Mouse (Mus musculus) thymus, adult 2 months (tissue): Measurements from ENCODE around the gene Dusp22. TPM values are rescaled to one million over a fixed set of nuclear protein-coding genes. Genes with fewer than 3 reads are reported as not detected.

Experiments
- DNase-seq: peaks from one replicate; pipeline ENCODE4 v3.0.0; 2021
- H3K27ac ChIP-seq: fragments of 200-500 bp; 2 replicates; pipeline ENCODE4 v1.5.1; 2012; ENCODE audit warnings: low read length, control low read depth; ENCODE audit not compliant: control insufficient read depth, insufficient read depth
- H3K27me3 ChIP-seq: fragments of 200-500 bp; 2 replicates; pipeline ENCODE4 v1.6.1; 2012; ENCODE audit warnings: mild to moderate bottlenecking, low read length, moderate library complexity, mixed read lengths; ENCODE audit not compliant: control insufficient read depth, insufficient read depth
- H3K36me3 ChIP-seq: fragments of 200-500 bp; 2 replicates; pipeline ENCODE4 v1.6.1; 2012; ENCODE audit warnings: mild to moderate bottlenecking, low read length, moderate library complexity; ENCODE audit not compliant: control insufficient read depth, insufficient read depth
- H3K4me1 ChIP-seq: fragments of 200-500 bp; replicated peaks from 2 replicates; pipeline ENCODE4 v1.6.1; 2012; ENCODE audit warnings: low read length; ENCODE audit not compliant: control insufficient read depth, insufficient read depth
- H3K4me3 ChIP-seq: fragments of 200-500 bp; 2 replicates; pipeline ENCODE4 v1.5.1; 2012; ENCODE audit warnings: mild to moderate bottlenecking, low read length, control low read depth, moderate library complexity; ENCODE audit not compliant: control insufficient read depth, insufficient read depth
- CTCF ChIP-seq: fragments of 200-500 bp; IDR thresholded peaks from 2 replicates; pipeline ENCODE4 v1.5.1; 2012; ENCODE audit warnings: mild to moderate bottlenecking, control low read depth, low read length, moderate library complexity, borderline replicate concordance; ENCODE audit not compliant: control insufficient read depth, poor library complexity, insufficient read depth; ENCODE audit errors: extremely low read depth
- POLR2A ChIP-seq: fragments of 200-500 bp; IDR thresholded peaks from 2 replicates; pipeline ENCODE4 v1.6.1; 2012; ENCODE audit warnings: mild to moderate bottlenecking, low read length, control low read depth, moderate library complexity; ENCODE audit not compliant: control insufficient read depth, poor library complexity, insufficient read depth; ENCODE audit errors: extremely low read depth
- WGBS: fragments of 180-500 bp; shearing (Covaris S2); methylation state at CpG from one replicate; pipeline ENCODE4 v1.1.7; 2018; 5-methylcytosine and 5-hydroxymethylcytosine counted together
- polyA plus RNA-seq: library from polyadenylated mRNA; depleted of rRNA; stranded (reverse); fragments of >200 nt; gene quantifications from 2 replicates; pipeline ENCODE4 v1.2.3, GENCODE M21; 2012

Gene Dusp22
- polyA plus RNA-seq, 1 experiment, result 11.1 TPM

DNA sequence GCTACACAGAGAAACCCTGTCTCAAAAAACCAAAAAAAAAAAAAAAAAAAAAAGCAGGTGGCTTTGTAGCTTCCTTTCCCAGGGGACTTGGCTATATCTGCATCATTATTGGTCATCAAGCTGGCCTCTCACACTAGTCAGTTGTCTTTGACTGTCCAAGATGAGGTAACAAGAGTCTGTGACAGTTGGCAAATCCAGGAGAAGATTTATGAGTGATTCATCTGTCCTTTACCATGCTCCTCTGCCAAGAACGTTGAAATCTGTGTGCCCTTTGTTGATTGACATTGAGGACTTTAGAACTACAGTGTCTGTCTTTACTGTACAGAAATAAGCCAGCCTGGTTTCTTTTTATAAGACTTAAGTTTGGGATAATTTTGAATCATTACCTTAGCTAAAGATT is 35.4 kb downstream of the Dusp22 start:
- Histone ChIP-seq H3K4me3 (no peak overlapping the region), H3K36me3 (no peaks in the 10 kb centered on the region), H3K4me1 (peaks cover 5% of the 10 kb centered on the region), H3K27ac (no peak overlapping the region), H3K27me3 (no peaks in the 10 kb centered on the region)
- WGBS, result 24% methylated on average over 1 of the region's 1 CpGs
- TF ChIP-seq POLR2A (no peak), CTCF (no peak)
- DNase-seq, result no peak

DNA sequence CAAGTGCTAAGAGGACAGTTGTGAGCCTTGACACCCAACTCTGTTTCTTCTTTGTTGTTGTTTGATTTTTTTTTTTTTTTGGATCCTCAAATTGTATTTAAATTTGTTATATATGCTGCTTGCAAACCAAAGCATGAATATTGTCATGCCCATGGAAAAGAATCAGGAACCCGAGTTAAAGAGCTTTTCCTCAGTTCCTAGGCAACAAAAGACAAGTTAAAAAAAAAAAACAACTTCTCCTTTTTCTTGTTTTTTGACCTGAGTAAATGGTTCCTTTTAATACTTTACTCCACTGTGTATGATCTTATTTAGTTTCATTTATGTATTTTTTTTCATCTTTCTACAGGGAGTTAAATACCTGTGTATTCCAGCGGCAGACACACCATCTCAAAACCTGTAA is 36.1 kb downstream of the Dusp22 start:
- H3K27ac ChIP-seq, result no peak overlapping the region
- TF ChIP-seq POLR2A, result no peak
- TF ChIP-seq CTCF, result no peak
- no peak overlapping the region for H3K4me3 ChIP-seq
- DNase-seq, result no peak
- peaks cover 5% of the 10 kb centered on the region for H3K4me1 ChIP-seq
- WGBS, result 52% methylated on average over 2 of the region's 2 CpGs
- no peaks in the 10 kb centered on the region for H3K27me3 ChIP-seq
- no peaks in the 10 kb centered on the region for H3K36me3 ChIP-seq

DNA sequence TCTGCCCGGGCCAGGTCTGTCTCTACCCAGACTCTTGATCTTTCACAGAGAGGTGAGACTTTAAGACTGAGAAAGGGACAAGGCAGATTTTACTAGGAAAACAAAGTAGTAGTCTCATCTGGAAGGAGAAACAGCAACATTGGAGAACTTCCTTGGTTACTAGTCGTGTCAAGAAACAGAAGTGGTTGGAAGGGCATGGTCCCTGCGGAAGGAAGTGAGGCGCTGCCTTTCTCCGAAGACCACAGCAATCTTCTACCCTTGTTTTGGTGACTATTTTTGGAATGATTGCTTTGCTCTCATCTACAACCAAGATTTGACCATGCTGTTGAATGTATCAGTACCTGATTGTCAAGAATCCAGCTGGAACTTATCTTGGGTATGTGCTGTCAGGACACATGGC is 38.1 kb downstream of the Dusp22 start:
- WGBS, result 53% methylated on average over 5 of the region's 5 CpGs
- H3K4me1 ChIP-seq, result peaks cover 14% of the 10 kb centered on the region
- DNase-seq, result no peak
- H3K27me3 ChIP-seq, result no peaks in the 10 kb centered on the region
- TF ChIP-seq POLR2A, result no peak
- TF ChIP-seq CTCF, result no peak
- H3K27ac ChIP-seq, result no peak overlapping the region
- H3K36me3 ChIP-seq, result no peaks in the 10 kb centered on the region
- H3K4me3 ChIP-seq, result no peak overlapping the region

DNA sequence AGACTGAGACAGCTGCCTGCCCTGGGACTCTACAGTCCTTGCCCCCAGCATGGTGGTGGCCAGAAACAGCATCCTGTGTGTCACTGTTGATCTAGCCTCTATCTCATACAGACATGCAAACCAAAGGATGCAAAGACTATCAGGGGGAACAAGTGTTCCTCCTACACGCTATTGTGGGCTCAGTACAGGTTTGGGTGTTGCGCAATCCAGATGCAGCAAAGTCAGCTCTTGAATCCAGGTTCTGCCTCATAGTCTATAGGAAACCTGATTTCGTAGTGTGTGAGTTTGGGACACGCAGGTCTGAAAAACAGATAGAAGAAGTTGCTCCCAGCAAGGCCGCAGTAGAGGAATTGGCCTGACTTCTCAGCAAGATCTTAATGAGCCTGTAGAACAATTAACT is 42.9 kb downstream of the Dusp22 start:
- DNase-seq, result no peak
- H3K27ac ChIP-seq, result no peak overlapping the region
- 81% methylated on average over 5 of the region's 5 CpGs for WGBS

DNA sequence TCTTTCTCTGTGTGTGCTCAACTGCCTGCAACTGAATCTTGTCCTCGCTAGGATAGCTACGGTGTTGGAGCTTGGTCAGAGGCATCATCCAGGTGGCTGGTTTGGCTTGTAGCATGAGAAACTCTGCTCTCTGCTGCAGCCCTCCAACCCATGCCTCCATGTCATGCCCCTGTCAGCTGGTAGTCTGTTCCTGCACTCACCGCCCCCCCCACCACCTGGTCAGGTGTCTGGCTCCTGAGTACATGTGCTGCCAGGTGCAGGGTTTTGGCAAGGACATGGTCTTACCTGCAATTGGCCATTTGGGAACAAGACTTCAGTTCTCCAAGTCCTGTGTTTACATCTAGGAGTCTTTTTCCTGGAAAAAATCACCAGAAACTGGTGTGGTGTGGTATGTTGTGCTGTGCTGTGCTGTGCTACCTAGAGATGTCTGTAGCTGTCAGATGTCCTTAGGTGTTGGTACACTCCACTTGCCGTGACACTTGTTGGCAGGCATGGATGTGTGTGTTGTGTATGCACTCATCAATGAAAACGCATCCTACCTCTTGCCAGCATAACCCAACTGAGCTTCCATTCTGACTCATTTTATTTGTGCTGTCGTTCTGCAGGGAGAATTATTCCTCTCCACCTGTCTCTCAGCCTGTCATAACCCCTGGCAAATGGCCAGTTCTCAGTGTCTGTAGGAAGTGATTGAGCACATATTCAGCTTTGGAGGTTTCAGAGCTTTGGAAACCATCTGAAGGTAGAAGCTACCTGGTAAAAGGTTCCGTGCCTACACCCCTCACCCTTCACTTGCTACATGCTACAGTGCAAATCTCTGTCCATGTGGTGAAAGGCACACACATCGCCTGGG is 44.7 kb downstream of the Dusp22 start:
- Histone ChIP-seq H3K4me1 (peaks cover 10% of the 10 kb centered on the region), H3K36me3 (no peaks in the 10 kb centered on the region), H3K4me3 (no peak overlapping the region), H3K27ac (no peak overlapping the region), H3K27me3 (no peaks in the 10 kb centered on the region)
- no peak for TF ChIP-seq POLR2A
- TF ChIP-seq CTCF, result no peak
- WGBS, result 74% methylated on average over 8 of the region's 8 CpGs
- DNase-seq, result no peak

More for the DNA sequence above, 42.9 kb downstream of the Dusp22 start:
- Histone ChIP-seq H3K4me1 (peaks cover 10% of the 10 kb centered on the region), H3K36me3 (no peaks in the 10 kb centered on the region), H3K27me3 (no peaks in the 10 kb centered on the region), H3K4me3 (no peak overlapping the region)
- TF ChIP-seq POLR2A, result no peak
- TF ChIP-seq CTCF, result no peak

DNA sequence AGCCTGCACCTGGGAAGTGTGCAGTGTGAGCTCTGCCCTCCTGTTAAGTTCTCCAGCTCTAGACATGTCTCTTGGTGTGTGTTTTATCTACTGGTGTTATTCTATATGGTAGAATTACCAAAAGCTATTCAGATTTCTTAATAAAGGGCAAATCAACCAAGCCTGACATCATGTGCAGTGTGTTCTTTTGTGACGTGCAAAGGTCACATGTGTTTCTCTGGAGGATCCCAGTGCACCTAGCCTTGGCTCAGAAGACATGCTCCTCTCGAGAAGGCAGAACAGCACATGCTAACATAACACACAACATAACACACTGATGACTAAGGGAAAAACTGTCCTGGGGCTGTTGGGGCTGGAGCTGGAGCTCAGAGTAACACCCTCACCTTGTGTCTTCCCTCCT is 51.3 kb downstream of the Dusp22 start:
- Histone ChIP-seq H3K27me3 (no peaks in the 10 kb centered on the region), H3K4me1 (peaks cover 4% of the 10 kb centered on the region; the same call in 1 of the 2 replicates), H3K27ac (no peak overlapping the region), H3K4me3 (no peak overlapping the region), H3K36me3 (no peaks in the 10 kb centered on the region)
- TF ChIP-seq POLR2A (no peak), CTCF (no peak)
- DNase-seq, result no peak
- 96% methylated on average over 2 of the region's 2 CpGs for WGBS

DNA sequence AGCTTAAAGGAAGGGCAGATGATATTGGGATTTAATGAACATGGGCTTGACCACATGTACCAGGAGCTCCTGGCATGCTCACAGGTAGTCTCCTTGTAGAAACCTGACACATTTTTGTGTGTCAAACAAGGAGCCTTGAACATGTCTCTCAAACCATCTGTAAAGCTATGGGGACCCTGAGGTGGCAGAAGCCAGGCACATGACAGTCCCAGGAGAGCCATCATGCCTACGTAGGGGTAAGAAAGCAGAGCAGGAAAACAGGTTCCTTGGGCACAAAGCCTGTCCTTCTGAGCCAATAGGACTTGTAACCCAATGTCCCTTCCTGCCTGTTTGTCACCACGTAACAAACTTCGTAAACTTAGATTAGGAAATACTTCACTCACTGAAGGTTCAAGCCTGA is 51.9 kb downstream of the Dusp22 start:
- H3K27ac ChIP-seq, result no peak overlapping the region
- H3K36me3 ChIP-seq, result no peaks in the 10 kb centered on the region
- TF ChIP-seq CTCF (no peak), POLR2A (no peak)
- no peak for DNase-seq
- 97% methylated on average over 3 of the region's 3 CpGs for WGBS
- H3K27me3 ChIP-seq, result no peaks in the 10 kb centered on the region
- H3K4me3 ChIP-seq, result no peak overlapping the region
- H3K4me1 ChIP-seq, result peaks cover 4% of the 10 kb centered on the region; the same call in 1 of the 2 replicates

DNA sequence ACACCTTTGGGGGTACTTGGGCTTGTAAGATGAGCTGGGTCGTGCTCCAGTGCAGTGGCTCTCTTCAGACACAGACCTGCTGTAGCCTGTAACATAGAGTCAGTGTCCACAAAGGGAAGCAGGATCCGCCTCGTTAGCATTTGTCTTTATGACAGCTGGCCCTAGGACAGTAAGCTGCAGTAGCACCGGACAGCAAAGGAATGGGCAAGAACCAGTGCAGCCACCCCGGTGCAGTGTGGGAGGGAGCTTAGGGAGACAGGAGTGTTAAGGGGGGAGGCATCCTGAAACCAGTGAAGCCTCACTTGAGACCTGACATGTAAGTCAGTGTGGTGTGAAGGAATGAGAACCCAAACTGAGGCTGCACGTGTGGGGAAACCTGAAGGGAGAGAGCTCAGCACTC is 52.5 kb downstream of the Dusp22 start:
- no peak for DNase-seq
- Histone ChIP-seq H3K36me3 (no peaks in the 10 kb centered on the region), H3K27me3 (no peaks in the 10 kb centered on the region), H3K4me1 (peaks cover 8% of the 10 kb centered on the region; the same call in 1 of the 2 replicates), H3K27ac (no peak overlapping the region), H3K4me3 (no peak overlapping the region)
- TF ChIP-seq POLR2A (no peak), CTCF (no peak)
- 92% methylated on average over 6 of the region's 6 CpGs for WGBS
